Mouse (Mus musculus): Measurements from ENCODE around the gene Olfr97. TPM values are rescaled to one million over a fixed set of nuclear protein-coding genes. Genes with fewer than 3 reads are reported as not detected.

The Olfr97 gene
- polyA plus RNA-seq, 1 experiment from 2014 or later, result not detected

DNA sequence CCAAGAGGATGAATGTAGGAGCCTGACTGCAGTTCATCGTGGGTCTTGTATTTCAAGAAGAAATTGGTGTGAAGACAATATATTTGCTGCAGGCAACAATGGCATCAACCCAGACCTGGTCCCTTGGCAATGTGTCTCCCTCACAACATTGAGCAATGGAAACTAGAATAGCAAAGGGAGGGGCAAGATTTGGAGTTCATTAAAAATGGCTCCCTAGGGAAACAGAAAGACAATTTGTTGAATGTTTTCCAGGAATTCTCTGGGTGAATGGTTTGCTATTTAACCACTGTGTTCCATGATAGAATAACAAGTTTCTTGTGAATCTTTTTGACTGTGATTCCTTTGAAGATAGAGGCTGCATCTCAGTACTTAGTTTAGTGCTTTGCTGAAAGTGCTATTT lies 26.5 kb upstream of the Olfr97 start, which contains the start of gene Olfr98:
Olfr98 (minus strand) TSS at position 124 of the 400 bp plus-strand sequence.
- Histone ChIP-seq H3K4me2 (no peak within 1 kb of the TSS), H3K27ac (ENCODE audit: low read depth) (no peak within 1 kb of the TSS), H3K4me1 (ENCODE audit: insufficient read depth) (no peaks in the 10 kb centered on the region), H3K9ac (no peak within 1 kb of the TSS), H3K4me3 (ENCODE audit: low read depth, low read length) (no peak within 1 kb of the TSS), H3K27me3 (ENCODE audit: insufficient read depth, low read length) (no peaks in the 10 kb centered on the region), H3K9me3 (ENCODE audit: low read depth, low read length) (no peaks in the 10 kb centered on the region), H3K36me3 (ENCODE audit: insufficient read depth) (no peaks in the 10 kb centered on the region)
- ATAC-seq (ENCODE audit: insufficient read depth), result no peak
- 70% methylated on average over 1 of the region's 1 CpGs for WGBS
- DNase-seq, result no peak
- TF ChIP-seq CTCF (IDR thresholded peaks at IDR 0.05; ENCODE audit: low read depth), result no peak

DNA sequence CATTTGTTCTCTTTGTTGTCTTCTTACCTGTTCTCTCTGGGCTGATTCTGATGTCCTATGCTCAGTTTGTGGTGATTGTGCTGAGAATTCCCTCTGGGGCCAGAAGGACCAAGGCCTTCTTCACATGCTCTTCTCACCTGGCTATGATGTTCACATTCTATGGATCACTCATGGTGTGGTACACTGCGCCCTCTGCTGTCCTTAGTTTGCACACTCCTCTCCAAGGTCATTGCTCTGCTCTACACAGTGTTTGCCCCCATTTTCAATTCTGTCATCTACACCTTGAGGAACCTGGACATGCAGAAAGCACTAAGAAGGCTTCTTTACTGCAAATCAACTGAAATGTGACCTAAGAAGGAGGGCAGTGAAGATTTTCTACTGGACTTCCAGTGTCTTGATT lies 13.4 kb upstream of the Olfr97 start:
- WGBS, result 17% methylated on average over 1 of the region's 1 CpGs
- Histone ChIP-seq H3K9me3 (ENCODE audit: low read depth, low read length) (no peaks in the 10 kb centered on the region), H3K36me3 (ENCODE audit: insufficient read depth) (no peaks in the 10 kb centered on the region), H3K27ac (ENCODE audit: low read depth) (no peak overlapping the region), H3K27me3 (ENCODE audit: insufficient read depth, low read length) (no peaks in the 10 kb centered on the region), H3K4me3 (ENCODE audit: low read depth, low read length) (no peak overlapping the region), H3K4me1 (ENCODE audit: insufficient read depth) (no peaks in the 10 kb centered on the region), H3K4me2 (no peak overlapping the region), H3K9ac (no peak overlapping the region)
- DNase-seq (peak; percentile 19), ATAC-seq (ENCODE audit: insufficient read depth) (no peak)
- TF ChIP-seq CTCF (IDR thresholded peaks at IDR 0.05; ENCODE audit: low read depth), result peak; percentile 46

DNA sequence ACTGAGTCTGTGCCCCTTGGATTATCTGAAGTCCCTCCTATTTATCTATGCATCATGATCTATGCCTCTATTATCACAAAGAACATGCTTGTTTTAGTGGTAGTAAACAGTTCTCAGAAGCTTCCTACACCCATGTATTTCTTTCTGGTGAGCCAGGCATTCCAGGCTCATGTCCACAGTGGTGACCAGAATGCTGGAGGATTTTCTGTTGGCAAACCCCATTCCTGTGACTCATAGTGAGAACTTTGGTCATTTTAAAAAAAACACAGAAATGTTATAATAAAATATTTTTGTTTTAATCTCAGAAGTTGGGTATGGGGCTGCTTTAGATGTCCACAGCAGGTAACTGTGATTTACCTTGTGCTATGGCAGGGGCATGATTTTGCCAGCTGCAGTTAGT lies 12.3 kb upstream of the Olfr97 start:
- no peak for TF ChIP-seq CTCF (IDR thresholded peaks at IDR 0.05; ENCODE audit: low read depth)
- no peaks in the 10 kb centered on the region for H3K27me3 ChIP-seq (ENCODE audit: insufficient read depth, low read length)
- DNase-seq (no peak), ATAC-seq (ENCODE audit: insufficient read depth) (no peak)
- no peaks in the 10 kb centered on the region for H3K9me3 ChIP-seq (ENCODE audit: low read depth, low read length)
- H3K4me3 ChIP-seq (ENCODE audit: low read depth, low read length), result no peak overlapping the region
- no peaks in the 10 kb centered on the region for H3K4me1 ChIP-seq (ENCODE audit: insufficient read depth)
- no peak overlapping the region for H3K4me2 ChIP-seq
- H3K27ac ChIP-seq (ENCODE audit: low read depth), result no peak overlapping the region
- no peak overlapping the region for H3K9ac ChIP-seq
- H3K36me3 ChIP-seq (ENCODE audit: insufficient read depth), result no peaks in the 10 kb centered on the region

DNA sequence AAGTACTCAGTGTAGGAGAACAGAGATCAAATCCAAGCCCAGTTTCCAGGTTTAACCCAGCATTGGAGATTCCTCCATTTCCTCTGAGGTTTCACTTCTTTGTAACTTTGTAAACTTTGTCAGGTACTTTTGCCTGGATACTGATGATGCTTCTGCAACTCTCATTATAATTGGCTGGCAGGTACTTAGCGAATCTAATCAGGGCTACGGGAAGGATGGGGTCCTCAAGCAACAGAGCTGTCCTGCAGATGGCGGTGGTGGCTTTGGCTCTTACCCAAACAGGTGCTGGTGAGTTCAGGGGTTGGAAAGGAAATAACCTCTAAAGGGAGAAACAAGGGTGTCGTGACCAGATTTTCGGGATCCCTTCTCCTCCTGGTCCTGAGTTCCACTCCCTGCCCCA lies 9.6 kb upstream of the Olfr97 start:
- no peak overlapping the region for H3K4me2 ChIP-seq
- no peak overlapping the region for H3K4me3 ChIP-seq (ENCODE audit: low read depth, low read length)
- no peak overlapping the region for H3K27ac ChIP-seq (ENCODE audit: low read depth)
- H3K4me1 ChIP-seq (ENCODE audit: insufficient read depth), result no peaks in the 10 kb centered on the region
- no peak for TF ChIP-seq CTCF (IDR thresholded peaks at IDR 0.05; ENCODE audit: low read depth)
- H3K9me3 ChIP-seq (ENCODE audit: low read depth, low read length), result no peaks in the 10 kb centered on the region
- no peaks in the 10 kb centered on the region for H3K36me3 ChIP-seq (ENCODE audit: insufficient read depth)
- DNase-seq (peak; percentile 27), ATAC-seq (ENCODE audit: insufficient read depth) (no peak)
- no peak overlapping the region for H3K9ac ChIP-seq
- no peaks in the 10 kb centered on the region for H3K27me3 ChIP-seq (ENCODE audit: insufficient read depth, low read length)
- 19% methylated on average over 5 of the region's 5 CpGs for WGBS

DNA sequence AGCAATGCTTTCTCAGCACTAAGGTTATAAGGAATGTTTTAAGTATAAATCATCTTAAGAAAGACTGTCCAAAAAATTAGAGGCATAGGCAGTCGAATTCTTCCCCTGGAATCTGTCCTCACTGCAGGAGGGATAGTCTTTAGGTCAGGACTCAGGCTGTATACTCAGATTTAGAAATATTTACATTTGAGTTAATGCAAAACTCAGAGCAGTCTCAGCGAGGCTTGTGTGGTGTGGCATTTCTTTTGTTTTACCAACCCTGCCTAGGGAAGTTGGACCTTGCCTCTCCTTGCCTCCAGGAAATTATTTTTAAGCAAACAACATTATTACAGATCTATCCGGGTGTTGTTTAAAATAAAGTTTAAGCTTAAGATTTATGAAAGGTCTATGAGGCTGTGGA lies 5.1 kb upstream of the Olfr97 start:
- ATAC-seq (ENCODE audit: insufficient read depth) (no peak), DNase-seq (no peak)
- Histone ChIP-seq H3K9me3 (ENCODE audit: low read depth, low read length) (no peaks in the 10 kb centered on the region), H3K4me1 (ENCODE audit: insufficient read depth) (no peaks in the 10 kb centered on the region), H3K27ac (ENCODE audit: low read depth) (no peak overlapping the region), H3K27me3 (ENCODE audit: insufficient read depth, low read length) (no peaks in the 10 kb centered on the region), H3K4me3 (ENCODE audit: low read depth, low read length) (no peak overlapping the region), H3K36me3 (ENCODE audit: insufficient read depth) (no peaks in the 10 kb centered on the region), H3K4me2 (no peak overlapping the region), H3K9ac (no peak overlapping the region)
- TF ChIP-seq CTCF (IDR thresholded peaks at IDR 0.05; ENCODE audit: low read depth), result no peak
- WGBS, result 27% methylated on average over 3 of the region's 3 CpGs

- DNase-seq (peak; percentile 8), ATAC-seq (ENCODE audit: insufficient read depth) (no peak)
- Histone ChIP-seq H3K9me3 (ENCODE audit: low read depth, low read length) (no peaks in the 10 kb centered on the region), H3K4me1 (ENCODE audit: insufficient read depth) (no peaks in the 10 kb centered on the region), H3K27me3 (ENCODE audit: insufficient read depth, low read length) (no peaks in the 10 kb centered on the region), H3K36me3 (ENCODE audit: insufficient read depth) (no peaks in the 10 kb centered on the region), H3K4me2 (no peak overlapping the region), H3K27ac (ENCODE audit: low read depth) (no peak overlapping the region), H3K9ac (no peak overlapping the region), H3K4me3 (ENCODE audit: low read depth, low read length) (no peak overlapping the region)
- no peak for TF ChIP-seq CTCF (IDR thresholded peaks at IDR 0.05; ENCODE audit: low read depth)
- 18% methylated on average over 1 of the region's 1 CpGs for WGBS
Measured at GRCm38 (mm10) chr17:37221879-37222278, 15.3 kb downstream of the Olfr97 start.

DNA sequence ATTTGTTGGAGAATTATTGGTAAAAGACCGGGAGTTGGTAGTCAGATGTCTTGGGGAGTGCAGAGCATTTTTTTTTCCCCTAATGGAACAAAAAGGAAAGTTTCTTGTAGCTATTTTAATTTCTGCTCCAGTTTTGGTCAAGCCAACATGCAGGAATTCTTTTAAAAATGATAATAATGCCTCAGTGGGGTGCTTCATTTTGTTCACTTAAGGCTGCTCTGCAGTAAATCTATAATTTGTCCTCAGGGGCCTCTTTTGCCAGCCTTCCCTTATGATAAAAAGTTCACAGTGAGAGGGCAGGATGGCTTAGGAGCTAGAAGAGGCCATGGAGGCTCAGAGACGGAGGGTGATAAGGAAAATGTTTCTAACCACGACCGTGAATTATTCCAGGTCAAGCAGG lies 17.3 kb downstream of the Olfr97 start, which contains the start of gene Olfr96:
Olfr96 (plus strand) TSS at position 301 of the 400 bp plus-strand sequence.
- 66% methylated on average over 4 of the region's 4 CpGs for WGBS
- Histone ChIP-seq H3K9ac (no peak within 1 kb of the TSS), H3K36me3 (ENCODE audit: insufficient read depth) (no peaks in the 10 kb centered on the region), H3K27me3 (ENCODE audit: insufficient read depth, low read length) (no peaks in the 10 kb centered on the region), H3K4me1 (ENCODE audit: insufficient read depth) (no peaks in the 10 kb centered on the region), H3K27ac (ENCODE audit: low read depth) (no peak within 1 kb of the TSS), H3K4me3 (ENCODE audit: low read depth, low read length) (no peak within 1 kb of the TSS), H3K4me2 (no peak within 1 kb of the TSS), H3K9me3 (ENCODE audit: low read depth, low read length) (no peaks in the 10 kb centered on the region)
- no peak for ATAC-seq (ENCODE audit: insufficient read depth)
- TF ChIP-seq CTCF (IDR thresholded peaks at IDR 0.05; ENCODE audit: low read depth), result no peak
- DNase-seq, result no peak

DNA sequence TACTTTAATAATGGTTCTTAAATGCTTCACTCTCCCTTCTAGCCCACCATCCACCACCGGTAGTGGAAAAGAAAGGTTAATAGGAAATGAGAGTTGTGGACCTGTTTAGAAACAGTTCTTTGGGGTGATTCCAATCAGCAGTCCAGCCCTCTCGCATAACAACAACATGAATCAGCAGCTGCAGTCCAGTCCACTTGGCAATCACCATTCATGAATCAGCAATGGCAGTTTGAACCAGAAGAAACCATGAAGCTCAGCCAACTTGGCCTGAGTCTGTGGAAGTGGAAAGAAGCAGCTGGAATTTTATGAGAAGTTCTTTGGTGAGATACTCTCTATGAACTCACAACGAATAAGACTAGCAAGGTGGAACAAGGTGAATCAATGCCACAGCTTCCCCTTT lies 18.6 kb downstream of the Olfr97 start:
- no peak for ATAC-seq (ENCODE audit: insufficient read depth)
- no peak overlapping the region for H3K4me2 ChIP-seq
- TF ChIP-seq CTCF (IDR thresholded peaks at IDR 0.05; ENCODE audit: low read depth), result no peak
- H3K36me3 ChIP-seq (ENCODE audit: insufficient read depth), result no peaks in the 10 kb centered on the region
- no peaks in the 10 kb centered on the region for H3K9me3 ChIP-seq (ENCODE audit: low read depth, low read length)
- no peaks in the 10 kb centered on the region for H3K27me3 ChIP-seq (ENCODE audit: insufficient read depth, low read length)
- H3K9ac ChIP-seq, result no peak overlapping the region
- H3K27ac ChIP-seq (ENCODE audit: low read depth), result no peak overlapping the region
- no peak overlapping the region for H3K4me3 ChIP-seq (ENCODE audit: low read depth, low read length)
- DNase-seq, result no peak
- WGBS, result 79% methylated on average over 3 of the region's 3 CpGs
- H3K4me1 ChIP-seq (ENCODE audit: insufficient read depth), result no peaks in the 10 kb centered on the region

Data from lung, embryonic 14.5 days (tissue).